In genomic region chr4:46555762-46556161, GRCm38 (mm10) we compare ENCODE assay signal across 16 mouse cellular contexts. TPM values are rescaled to one million over a fixed set of nuclear protein-coding genes. Genes with fewer than 3 reads are reported as not detected.
DNase-seq lines count a peak whose midpoint lies in the region; ATAC-seq and TF ChIP-seq lines count a peak whose summit lies in the region.
"Had no signal": no experiment of that assay in that cellular context is flagged by ENCODE, and none has a peak within 500 bp of the region (broad histone marks: within the 10 kb centered on the region; RNA-seq: fewer than 3 reads in every experiment).

No protein-coding gene starts in this region.

- H3K9me3 ChIP-seq in lung, postnatal 0 days (ENCODE audit: low read length): no peaks in the 10 kb centered on the region
- H3K9me3 ChIP-seq: embryonic facial prominence, embryonic 12.5 days; hindbrain, embryonic 13.5 days; lung, embryonic 15.5 days had no signal

- no peak for TF ChIP-seq POLR2A in small intestine, adult 2 months (IDR thresholded peaks at IDR 0.05; ENCODE audit: low read depth, low read length)
- no peak for TF ChIP-seq POLR2A in thymus, adult 2 months (IDR thresholded peaks at IDR 0.05; ENCODE audit: control insufficient read depth, extremely low read depth, insufficient read depth, low read length, poor library complexity)

- peak; percentile 52 for ATAC-seq in lung, postnatal 0 days
- ATAC-seq in activated CD4-positive, CD25-positive, alpha-beta regulatory T cell, adult 4 months: no peak
- ATAC-seq: forebrain, embryonic 14.5 days had no signal

- WGBS in lung, postnatal 0 days: 72% methylated on average over 9 of the region's 9 CpGs
- WGBS in small intestine, adult 2 months: 28% methylated on average over 9 of the region's 9 CpGs
- 69% methylated on average over 9 of the region's 9 CpGs for WGBS in thymus, adult 2 months

- no peak overlapping the region for H3K27ac ChIP-seq in lung, postnatal 0 days (ENCODE audit: low read length)
- peak overlapping the region; percentile 89 for H3K27ac ChIP-seq in small intestine, adult 2 months (ENCODE audit: insufficient read depth, low read depth, low read length)
- no peak overlapping the region for H3K27ac ChIP-seq in thymus, adult 2 months (ENCODE audit: control insufficient read depth, insufficient read depth, low read length)
- H3K27ac ChIP-seq: embryonic facial prominence, embryonic 12.5 days; heart, adult 2 months; hindbrain, embryonic 13.5 days; lung, embryonic 15.5 days had no signal

- H3K9ac ChIP-seq in lung, postnatal 0 days (replicated peaks; ENCODE audit: low read depth): no peak overlapping the region
- H3K9ac ChIP-seq: embryonic facial prominence, embryonic 12.5 days; hindbrain, embryonic 13.5 days; lung, embryonic 15.5 days had no signal

- no peak overlapping the region for H3K4me3 ChIP-seq in lung, postnatal 0 days (ENCODE audit: low read depth, low read length)
- H3K4me3 ChIP-seq in small intestine, adult 2 months (ENCODE audit: low read depth, low read length): no peak overlapping the region
- no peak overlapping the region for H3K4me3 ChIP-seq in thymus, adult 2 months (ENCODE audit: control insufficient read depth, insufficient read depth, low read length)
- H3K4me3 ChIP-seq: embryonic facial prominence, embryonic 12.5 days; heart, adult 2 months; hindbrain, embryonic 13.5 days; lung, embryonic 15.5 days had no signal

- no peak for TF ChIP-seq CTCF in lung, postnatal 0 days (IDR thresholded peaks at IDR 0.05)
- no peak for TF ChIP-seq CTCF in small intestine, adult 2 months (IDR thresholded peaks at IDR 0.05; ENCODE audit: extremely low read depth, insufficient read length, insufficient replicate concordance, low read depth, low read length)
- TF ChIP-seq CTCF in thymus, adult 2 months (IDR thresholded peaks at IDR 0.05; ENCODE audit: borderline replicate concordance, control insufficient read depth, extremely low read depth, insufficient read depth, low read length, poor library complexity): no peak

- H3K27me3 ChIP-seq in lung, postnatal 0 days (replicated peaks; ENCODE audit: insufficient read depth, low read length): no peaks in the 10 kb centered on the region
- H3K27me3 ChIP-seq in small intestine, adult 2 months (ENCODE audit: control insufficient read depth, insufficient read depth, low read length): no peaks in the 10 kb centered on the region
- no peaks in the 10 kb centered on the region for H3K27me3 ChIP-seq in thymus, adult 2 months (ENCODE audit: control insufficient read depth, insufficient read depth, low read length)
- H3K27me3 ChIP-seq: embryonic facial prominence, embryonic 12.5 days; lung, embryonic 15.5 days had no signal

- peak; percentile 2 for DNase-seq in gastrocnemius, postnatal 25 days
- DNase-seq in gastrocnemius, postnatal 10 days: no peak
- DNase-seq in fat pad, adult 2 months (ENCODE audit: extremely low read depth, low read depth, low spot score): peak; percentile 69
- DNase-seq in lung, postnatal 0 days (ENCODE audit: low spot score): peak; percentile 68
- no peak for DNase-seq in thymus, adult 2 months
- no peak for DNase-seq in kidney, adult 9 months
- DNase-seq: adrenal gland, postnatal 10 days; cerebellum, adult 18-20 months; heart, adult 2 months; kidney, postnatal 4 days had no signal

- no peak overlapping the region for H3K4me2 ChIP-seq in lung, postnatal 0 days (replicated peaks; ENCODE audit: low read depth, low read length)
- H3K4me2 ChIP-seq: embryonic facial prominence, embryonic 12.5 days; hindbrain, embryonic 13.5 days; lung, embryonic 15.5 days had no signal

- 0 out of 2 replicates have a peak, but pooled peaks cover 5% of the 10 kb centered on the region for H3K4me1 ChIP-seq in lung, postnatal 0 days (ENCODE audit: insufficient read depth, low read depth, low read length)
- H3K4me1 ChIP-seq in small intestine, adult 2 months (ENCODE audit: control insufficient read depth, insufficient read depth, insufficient read length, low read length): peaks cover 49% of the 10 kb centered on the region
- peaks cover 16% of the 10 kb centered on the region for H3K4me1 ChIP-seq in thymus, adult 2 months (replicated peaks; ENCODE audit: control insufficient read depth, insufficient read depth, low read length)
- H3K4me1 ChIP-seq: embryonic facial prominence, embryonic 12.5 days; hindbrain, embryonic 13.5 days had no signal

- H3K36me3 ChIP-seq in lung, postnatal 0 days (ENCODE audit: insufficient read depth, low read length): no peaks in the 10 kb centered on the region
- peaks cover 33% of the 10 kb centered on the region for H3K36me3 ChIP-seq in small intestine, adult 2 months (ENCODE audit: control insufficient read depth, insufficient read depth, low read length)
- no peaks in the 10 kb centered on the region for H3K36me3 ChIP-seq in thymus, adult 2 months (ENCODE audit: control insufficient read depth, insufficient read depth, low read length)
- H3K36me3 ChIP-seq: embryonic facial prominence, embryonic 12.5 days; hindbrain, embryonic 13.5 days; lung, embryonic 15.5 days had no signal

- TF ChIP-seq EP300 in lung, postnatal 0 days (IDR thresholded peaks at IDR 0.05): no peak

RNA-seq across cellular contexts. Expression of gene Trim14, which starts 19.8 kb away (rescaled TPM):
- total RNA-seq in gastrocnemius, postnatal 25 days (2021): 1 to 10 TPM in 1 of 2 experiments, under 1 TPM in 1; 0.46 to 1.4 TPM
- total RNA-seq in gastrocnemius, postnatal 10 days (2021): under 1 TPM; 0.63 to 0.93 TPM
- polyA plus RNA-seq in lung, postnatal 0 days (2015; fragmentation: Nextera tagmentation; extraction: Ambion mirVana): 5.2 and 5.4 TPM in 2 replicates
- polyA plus RNA-seq in small intestine, adult 2 months (2012; rRNA removed): 24.9 and 58.2 TPM in 2 replicates
- polyA plus RNA-seq in activated CD4-positive, CD25-positive, alpha-beta regulatory T cell, adult 4 months (2017; shearing (Covaris generic)): 10 to 100 TPM; 26.7 to 31.2 TPM
- 27.3 and 38.2 TPM in 2 replicates for polyA plus RNA-seq in thymus, adult 2 months (2012; rRNA removed)

RNA-seq across cellular contexts. Expression of gene Coro2a, which starts 46.2 kb away (rescaled TPM):
- total RNA-seq in gastrocnemius, postnatal 25 days (2021): under 1 TPM in 1 of 2 experiments, not detected in 1; 0.20 TPM
- under 1 TPM; 0.40 to 0.52 TPM for total RNA-seq in gastrocnemius, postnatal 10 days (2021)
- 2.3 and 2.5 TPM in 2 replicates for polyA plus RNA-seq in lung, postnatal 0 days (2015; fragmentation: Nextera tagmentation; extraction: Ambion mirVana)
- polyA plus RNA-seq in small intestine, adult 2 months (2012; rRNA removed): 104 and 312 TPM in 2 replicates
- polyA plus RNA-seq in activated CD4-positive, CD25-positive, alpha-beta regulatory T cell, adult 4 months (2017; shearing (Covaris generic)): 100 to 1,000 TPM in 1 of 2 experiments, 10 to 100 TPM in 1; 79.7 to 108 TPM
- 13.5 and 15.9 TPM in 2 replicates for polyA plus RNA-seq in thymus, adult 2 months (2012; rRNA removed)

Comparison
In these comparisons a context has a peak if more than half of its experiments do, and no peak if none do; other contexts are left out.
1. DNase-seq: peak in gastrocnemius, postnatal 25 days (single experiment), fat pad, adult 2 months (single experiment) and lung, postnatal 0 days (single experiment); none in gastrocnemius, postnatal 10 days (single experiment), thymus, adult 2 months (single experiment) and kidney, adult 9 months (single experiment).